Mouse (Mus musculus) gastrocnemius, postnatal 36 days (tissue): Measurements from ENCODE around the gene Vmn1r237. TPM values are rescaled to one million over a fixed set of nuclear protein-coding genes. Genes with fewer than 3 reads are reported as not detected.

ENCODE experiments used
- DNase-seq, 2 experiments: peaks; one replicate each; pipeline ENCODE4 v3.0.0; 2022
- intact Hi-C: fragments of 180-260 bp; cut with DNase I; formaldehyde crosslinking; loops from one replicate; pipeline ENCODE4 v1.15.1; 2025
- long read RNA-seq, 2 experiments: library from polyadenylated mRNA; stranded (forward); transcript quantifications; one replicate each; pipeline ENCODE4 v2.0.0; 2021
- microRNA-seq, 2 experiments: library from miRNA; unstranded; fragments of <30 nt; microRNA quantifications; one replicate each; pipeline ENCODE4 v1.2.0; 2021
- total RNA-seq, 2 experiments: library from RNA; stranded (reverse); gene quantifications; 2 replicates each; pipeline ENCODE4 v1.2.3; 2021

The Vmn1r237 gene
- total RNA-seq, result not detected
- long read RNA-seq, experiment 1, result 0 reads
- long read RNA-seq, experiment 2, result 0 reads

DNA sequence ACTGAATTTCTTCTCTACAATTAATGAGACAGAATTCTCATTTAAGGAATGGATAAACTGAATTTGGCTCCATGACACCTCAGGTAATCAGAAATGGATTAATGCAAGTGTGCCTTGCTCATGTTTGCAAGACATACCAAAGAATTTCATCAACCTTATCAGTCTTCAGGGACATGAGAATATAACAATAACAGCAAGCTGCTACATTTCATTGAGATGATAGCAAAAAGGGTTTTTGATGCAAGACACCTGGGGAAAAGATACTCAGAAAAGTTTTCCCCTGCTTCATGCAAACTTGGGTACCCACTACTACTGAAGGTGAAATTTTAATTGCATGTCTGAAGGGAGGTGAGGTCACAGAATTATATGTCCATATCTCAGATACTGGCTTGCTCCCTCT, at the start of gene Vmn1r237:
TSS of gene Vmn1r237 (plus strand) at position 301 of the 400 bp plus-strand sequence.
- intact Hi-C loops, result no loop called here
- no peak for DNase-seq

DNA sequence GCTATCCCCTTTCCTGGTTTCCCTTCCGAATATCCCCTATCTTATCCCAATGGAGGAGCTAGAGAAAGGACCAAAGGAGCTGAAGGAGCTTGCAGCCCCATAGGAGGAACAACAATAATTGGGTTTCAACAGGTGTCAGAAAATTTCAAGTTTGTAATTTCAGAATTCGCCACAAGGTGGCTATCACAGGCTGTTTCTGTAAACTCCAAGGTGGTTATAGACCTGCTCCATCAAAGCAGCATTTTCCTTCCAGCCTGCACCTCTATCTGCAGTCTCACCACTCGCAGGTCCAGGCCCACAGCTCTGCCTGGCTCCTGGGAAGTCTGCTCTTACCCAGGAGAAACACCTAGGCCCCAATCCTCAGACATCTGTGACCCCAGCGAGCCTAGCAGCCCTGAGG, 39.6 kb upstream of the Vmn1r237 start:
- no peak for DNase-seq
- intact Hi-C loops, result loop anchor here (5.0 kb wide), 2 partner anchors 150 to 240 kb away; partner anchors contain the start of gene Zfp54

DNA sequence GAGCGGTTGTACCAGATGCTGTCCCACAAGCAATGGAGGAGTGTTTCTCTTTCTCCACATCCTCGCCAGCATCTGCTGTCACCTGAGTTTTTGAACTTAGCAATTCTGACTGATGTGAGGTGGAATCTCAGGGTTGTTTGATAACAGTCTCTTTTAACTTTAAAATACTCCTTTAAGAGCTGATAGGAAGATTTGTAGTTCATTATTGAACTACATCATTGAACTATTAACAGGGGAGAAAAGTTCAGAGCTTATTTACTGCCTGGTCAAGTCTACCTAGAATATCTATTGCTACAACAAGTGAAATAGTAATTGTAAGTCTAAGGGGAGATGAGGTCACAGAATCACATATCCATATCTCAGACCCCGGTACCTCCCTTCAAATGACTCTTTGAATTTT, 29.0 kb upstream of the Vmn1r237 start, which contains the start of gene Vmn1r236:
TSS of gene Vmn1r236 (plus strand) at position 301 of the 400 bp plus-strand sequence.
- intact Hi-C loops, result no loop called here
- DNase-seq, result no peak

DNA sequence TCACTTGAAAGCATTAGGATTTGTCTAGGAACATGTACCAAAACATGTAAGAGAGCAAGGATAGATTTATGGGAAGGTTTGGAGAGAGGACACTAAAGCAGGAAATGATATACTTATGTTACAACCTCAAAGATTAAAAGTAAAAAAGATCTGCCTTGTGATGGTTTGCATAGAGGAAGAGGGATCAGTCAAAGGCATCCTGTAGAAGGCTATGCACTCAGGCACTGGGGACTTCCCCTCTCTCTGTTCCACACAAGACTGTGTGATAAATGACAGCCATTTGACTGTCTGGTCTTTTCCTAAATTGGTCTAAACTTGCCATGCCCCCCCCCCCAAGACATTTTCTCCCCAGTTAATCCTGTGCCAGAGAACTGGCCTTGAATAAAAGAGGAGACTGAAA, 27.3 kb upstream of the Vmn1r237 start:
- intact Hi-C loops, result no loop called here
- no peak for DNase-seq

DNA sequence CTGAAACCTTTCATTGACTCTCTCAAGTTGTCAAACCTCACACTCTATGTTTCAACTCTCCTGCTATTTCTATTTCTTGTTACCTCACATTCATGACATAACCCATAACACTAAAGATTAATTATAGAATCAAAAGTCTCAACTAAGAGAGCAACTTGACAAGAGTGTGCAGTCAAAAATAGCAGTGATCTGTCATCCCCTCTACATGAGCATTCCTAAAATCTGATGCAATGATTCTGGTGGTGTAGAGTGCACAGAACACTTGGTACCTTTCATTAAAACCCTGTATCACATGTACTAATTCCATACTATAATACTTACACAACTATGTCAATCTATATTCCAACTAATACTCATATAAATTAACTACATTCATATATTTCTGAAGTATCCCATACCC, 22.0 kb upstream of the Vmn1r237 start:
- no peak for DNase-seq
- intact Hi-C loops, result no loop called here

Small RNA genes within 50 kb of the gene (microRNA-seq; reads per million reads assigned to microRNA genes)
- 0 reads per million in 2 experiments for gene Gm26384

Other genes starting within 250 kb of the Vmn1r237 start
- not detected for gene Vmn1r234, start 85.8 kb upstream of the Vmn1r237 start, total RNA-seq
- not detected for gene Vmn1r235, start 55.5 kb upstream of the Vmn1r237 start, total RNA-seq
- gene Vmn1r236, start 28.9 kb upstream of the Vmn1r237 start, total RNA-seq, result not detected
- gene Zfp677, start 71.9 kb downstream of the Vmn1r237 start, total RNA-seq, result under 1 TPM; 0.54 to 0.69 TPM
- under 1 TPM; 0.49 to 0.74 TPM for gene Zfp54, start 111.4 kb downstream of the Vmn1r237 start, total RNA-seq
- gene Zfp51, start 138.5 kb downstream of the Vmn1r237 start, total RNA-seq, result 1 to 10 TPM; 5.4 to 7.0 TPM
- gene Zfp53, start 177.1 kb downstream of the Vmn1r237 start, total RNA-seq, result 1 to 10 TPM; 1.3 to 1.8 TPM
- gene Zfp52, start 223.7 kb downstream of the Vmn1r237 start, total RNA-seq, result 1 to 10 TPM; 4.0 to 5.5 TPM